Comparison of ENCODE assay signal across 19 mouse cellular contexts in the genomic region with DNA sequence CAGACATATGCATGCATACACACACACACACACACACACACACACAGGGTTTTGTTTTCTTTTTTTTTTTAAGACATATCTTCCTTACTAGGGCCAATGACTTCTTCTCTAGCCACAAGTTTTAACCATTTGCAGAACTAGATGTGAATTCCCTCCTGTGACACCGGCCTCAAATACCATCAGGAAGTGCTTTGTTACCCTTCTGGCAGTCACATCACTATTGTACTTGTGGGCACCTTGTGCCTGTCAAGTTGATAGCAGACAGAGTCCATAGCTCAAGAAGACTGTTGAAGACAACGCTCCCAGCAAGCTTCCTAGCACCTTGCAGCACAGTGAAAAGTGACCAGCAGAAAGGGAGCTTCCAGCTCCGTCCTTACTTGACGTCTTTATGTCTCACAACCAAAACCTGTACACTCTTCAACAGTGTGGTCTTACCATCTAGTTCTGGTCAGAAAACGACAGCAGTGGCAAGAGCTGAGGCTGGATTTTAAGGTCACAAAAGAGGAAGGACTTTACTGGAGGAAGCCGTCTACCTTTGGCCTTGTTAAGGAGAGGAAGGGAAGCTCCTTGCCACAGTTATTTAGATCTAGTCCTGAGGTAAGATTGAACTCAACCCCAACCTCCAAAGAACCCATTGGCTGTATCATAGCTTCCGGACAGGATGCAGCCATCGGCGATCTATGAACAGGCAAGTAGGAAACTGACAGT. TPM values are rescaled to one million over a fixed set of nuclear protein-coding genes. Genes with fewer than 3 reads are reported as not detected.
A peak's percentile ranks its signal among the peaks of the same experiment; 100 is the strongest.
DNase-seq lines count a peak whose midpoint lies in the region; ATAC-seq and TF ChIP-seq lines count a peak whose summit lies in the region.
"Had no signal": no experiment of that assay in that cellular context is flagged by ENCODE, and none has a peak within 500 bp of the region (broad histone marks: within the 10 kb centered on the region; RNA-seq: fewer than 3 reads in every experiment).

No protein-coding gene starts in this region.

- DNase-seq in heart, embryonic 10.5 days (ENCODE audit: low spot score): peak; percentile 56
- no peak for DNase-seq in heart, adult 9 months (ENCODE audit: low spot score in 2 of 2)
- peak; percentile 15 for DNase-seq in lung, postnatal 36 days
- DNase-seq in lung, adult 2 months: no peak
- no peak for DNase-seq in cerebellum, adult 9-10 months
- DNase-seq in frontal cortex, postnatal 10 days (ENCODE audit: low spot score in 2 of 2): no peak
- DNase-seq: adrenal gland, postnatal 25 days; cerebellum, adult 18-20 months; cerebellum, postnatal 10 days; embryo, embryonic 11 days; heart, postnatal 14 days had no signal

- H3K4me1 ChIP-seq in heart, embryonic 10.5 days: peaks cover 15% of the 10 kb centered on the region
- no peaks in the 10 kb centered on the region for H3K4me1 ChIP-seq in lung, adult 2 months (ENCODE audit: control insufficient read depth, insufficient read depth, low read length)
- H3K4me1 ChIP-seq: embryonic facial prominence, embryonic 15.5 days had no signal

- WGBS in heart, embryonic 10.5 days: 78% methylated on average over 9 of the region's 9 CpGs
- WGBS in lung, adult 2 months: 66% methylated on average over 9 of the region's 9 CpGs

- no peak for TF ChIP-seq CTCF in lung, adult 2 months (IDR thresholded peaks at IDR 0.05; ENCODE audit: insufficient read depth, low read length)

- H3K4me3 ChIP-seq in heart, embryonic 10.5 days: no peak overlapping the region
- no peak overlapping the region for H3K4me3 ChIP-seq in lung, adult 2 months (replicated peaks; ENCODE audit: extremely low read depth, low read depth, low read length)
- H3K4me3 ChIP-seq: embryonic facial prominence, embryonic 15.5 days; erythroblast, embryonic 14.5 days; forebrain, embryonic 10.5 days; heart, embryonic 15.5 days; hindbrain, embryonic 10.5 days had no signal

- no peak overlapping the region for H3K27ac ChIP-seq in heart, embryonic 10.5 days
- H3K27ac ChIP-seq: embryonic facial prominence, embryonic 15.5 days; forebrain, embryonic 10.5 days; heart, embryonic 15.5 days; hindbrain, embryonic 10.5 days; hindbrain, embryonic 14.5 days had no signal

- ATAC-seq in megakaryocyte, adult 5-6 weeks (ENCODE audit: poor library complexity, severe bottlenecking): 0 out of 2 replicates have a peak, but pooled peaks have one; percentile 38
- ATAC-seq: forebrain, embryonic 14.5 days had no signal

- no peaks in the 10 kb centered on the region for H3K27me3 ChIP-seq in heart, embryonic 10.5 days (ENCODE audit: insufficient read depth, poor library complexity, severe bottlenecking)
- H3K27me3 ChIP-seq: embryonic facial prominence, embryonic 15.5 days; heart, embryonic 15.5 days had no signal

- no peaks in the 10 kb centered on the region for H3K9me3 ChIP-seq in heart, embryonic 10.5 days
- H3K9me3 ChIP-seq: embryonic facial prominence, embryonic 15.5 days; forebrain, embryonic 10.5 days; heart, embryonic 15.5 days; hindbrain, embryonic 10.5 days had no signal

- no peak for TF ChIP-seq POLR2A in lung, adult 2 months (IDR thresholded peaks at IDR 0.05; ENCODE audit: borderline replicate concordance, extremely low read depth, low read depth, low read length)

- H3K36me3 ChIP-seq in heart, embryonic 10.5 days: no peaks in the 10 kb centered on the region
- H3K36me3 ChIP-seq: embryonic facial prominence, embryonic 15.5 days; forebrain, embryonic 10.5 days; heart, embryonic 15.5 days; hindbrain, embryonic 10.5 days had no signal

RNA-seq across cellular contexts. Expression of a gene that starts 47.9 kb away (rescaled TPM):
- 13.0 and 15.1 TPM in 2 replicates for polyA plus RNA-seq in heart, embryonic 10.5 days (2016; fragmentation: Nextera tagmentation; extraction: Ambion mirVana)
- polyA plus RNA-seq in lung, adult 2 months (2012; rRNA removed): 28.5 and 32.3 TPM in 2 replicates
- 2.0 and 5.2 TPM in 2 replicates for total RNA-seq in megakaryocyte, adult 5-6 weeks (2015)
- total RNA-seq in megakaryocyte, adult 5-6 weeks (2017): 4.1 TPM in 2 replicates

RNA-seq across cellular contexts. Expression of a gene that starts 51.1 kb away (rescaled TPM):
- polyA plus RNA-seq in heart, embryonic 10.5 days (2016; fragmentation: Nextera tagmentation; extraction: Ambion mirVana): 55.5 and 62.2 TPM in 2 replicates
- 35.4 and 35.6 TPM in 2 replicates for polyA plus RNA-seq in lung, adult 2 months (2012; rRNA removed)
- total RNA-seq in megakaryocyte, adult 5-6 weeks (2015): 7.9 and 9.0 TPM in 2 replicates
- total RNA-seq in megakaryocyte, adult 5-6 weeks (2017): 49.2 and 68.2 TPM in 2 replicates

Comparison
In these comparisons a context has a peak if more than half of its experiments do, and no peak if none do; other contexts are left out.
1. DNase-seq: peak in heart, embryonic 10.5 days (single experiment) and lung, postnatal 36 days (single experiment); none in heart, adult 9 months (0 of 2), lung, adult 2 months (single experiment), cerebellum, adult 9-10 months (single experiment) and frontal cortex, postnatal 10 days (0 of 2).